Mouse (Mus musculus) megakaryocyte, embryonic 14.5 days (primary cell): Measurements from ENCODE around the gene Ascl5.

ENCODE experiments used
- FLI1 ChIP-seq: IDR thresholded peaks from 2 replicates; pipeline ENCODE4 v1.6.1; 2012; ENCODE audit warnings: low read length, inconsistent platforms, mixed read lengths
- GATA1 ChIP-seq: IDR thresholded peaks from 3 replicates; pipeline ENCODE4 v1.6.1; 2012; ENCODE audit warnings: mixed read lengths, low read length, inconsistent platforms, borderline replicate concordance

DNA sequence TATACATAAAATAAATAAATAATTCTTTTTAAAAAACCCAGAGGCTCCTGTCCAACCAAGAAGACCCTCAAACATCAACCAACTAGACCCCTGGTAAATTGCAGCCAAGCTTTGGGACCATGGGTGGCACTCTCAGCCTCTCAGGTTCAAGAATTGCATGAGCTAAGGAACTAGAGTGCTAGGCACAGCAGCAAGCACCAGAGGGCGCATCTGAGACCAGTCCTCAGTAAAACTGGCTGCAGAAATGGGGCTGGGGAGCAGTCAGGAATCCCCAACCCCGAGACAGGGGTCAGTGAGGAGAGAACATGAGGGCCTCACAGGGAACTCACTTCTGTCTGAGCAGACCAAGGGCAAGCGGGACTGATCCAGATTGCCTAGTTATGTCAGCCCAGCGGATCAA, 4.8 kb upstream of the Ascl5 start:
- TF ChIP-seq FLI1: no peak
- no peak for TF ChIP-seq GATA1
